Mouse (Mus musculus): ENCODE data around the gene Gjb5.

- TF ChIP-seq EP300 (IDR thresholded peaks at IDR 0.05; ENCODE audit: low read depth in 1 of 2, low read length in 2 of 2) (no peak), MAFK (IDR thresholded peaks at IDR 0.05; ENCODE audit: borderline replicate concordance, low read depth, low read length) (no peak), SIN3A (IDR thresholded peaks at IDR 0.05; ENCODE audit: low read length) (no peak), BHLHE40 (IDR thresholded peaks at IDR 0.05; ENCODE audit: borderline replicate concordance, low read depth, low read length) (no peak)
These were observed 44.1 kb downstream of the Gjb5 start, which contains the start of gene Gja4 for GRCm38 (mm10) chr4:127313861-127314260.

Data from MEL (cell line).